Mouse (Mus musculus) layer of hippocampus, adult 9-10 months (tissue): Measurements from ENCODE around the gene Shd.

Source experiments
- DNase-seq: peaks from one replicate; pipeline ENCODE4 v3.0.0; 2022; ENCODE audit warnings: low spot score

The Shd gene

GRCm38 (mm10) chr17:56007444-56008355 lies 37.4 kb downstream of the Shd start:
- no peak for DNase-seq

- DNase-seq: peak; percentile 86
These were observed 38.3 kb downstream of the Shd start for GRCm38 (mm10) chr17:56008356-56009087.

GRCm38 (mm10) chr17:56009088-56009961 lies 39.1 kb downstream of the Shd start:
- DNase-seq: peak; percentile 67

DNA sequence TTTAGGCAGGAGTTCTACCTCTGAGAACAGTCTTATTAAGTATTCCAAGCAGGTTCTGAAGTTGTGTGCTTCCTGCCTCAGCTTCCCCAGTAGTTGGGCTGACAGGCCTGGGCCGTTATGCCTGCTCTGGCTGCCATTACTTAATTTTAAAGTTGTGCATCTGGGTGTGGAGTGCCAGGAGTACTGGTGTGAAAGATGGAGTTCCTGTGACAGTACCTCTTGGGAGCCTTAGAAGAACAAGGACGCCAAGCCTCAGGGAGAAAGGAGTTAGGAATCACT lies 39.6 kb downstream of the Shd start:
- no peak for DNase-seq

- DNase-seq: no peak
These were observed 40.0 kb downstream of the Shd start for GRCm38 (mm10) chr17:56010255-56010654.

DNA sequence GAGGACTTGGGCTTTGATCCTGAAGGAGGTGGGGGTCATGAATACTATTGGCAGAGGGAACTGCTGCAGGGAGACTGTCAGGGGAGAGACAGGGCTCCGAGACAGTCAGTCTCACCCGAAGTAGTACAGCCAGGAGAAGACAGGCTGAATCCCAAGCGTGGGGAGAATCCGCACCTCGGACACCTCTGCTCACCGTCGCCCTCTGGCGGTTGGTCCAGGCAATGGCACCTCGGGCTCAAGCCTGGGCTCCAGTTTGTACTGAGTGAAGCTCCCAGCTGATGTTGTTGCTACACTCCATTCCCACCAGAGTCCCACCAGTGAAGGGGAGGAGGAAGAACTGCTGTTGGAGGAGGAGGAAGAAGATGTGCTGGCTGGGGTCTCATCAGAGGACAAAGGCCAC lies 40.4 kb downstream of the Shd start:
- peak; percentile 63 for DNase-seq

GRCm38 (mm10) chr17:56011441-56011840 lies 41.2 kb downstream of the Shd start:
- DNase-seq: no peak

DNA sequence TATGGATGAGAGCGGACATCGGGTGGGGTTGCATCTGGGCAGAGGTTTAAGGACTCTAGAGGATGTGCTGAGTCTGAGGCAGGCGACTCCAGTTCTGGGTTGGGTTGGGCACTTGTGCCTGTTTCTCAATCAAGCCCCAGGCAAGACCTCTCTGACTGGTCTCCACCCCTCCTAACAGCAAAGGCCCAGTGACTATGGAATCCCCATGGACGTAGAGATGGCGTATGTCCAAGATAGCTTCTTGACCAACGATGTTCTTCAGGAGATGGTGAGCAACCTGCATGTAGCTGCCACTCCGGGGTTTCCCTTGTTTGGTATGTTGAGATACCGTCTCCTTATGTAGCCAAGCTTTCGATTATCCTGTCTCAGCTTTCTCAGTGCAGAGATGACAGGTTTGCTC lies 45.0 kb downstream of the Shd start:
- DNase-seq: no peak

DNA sequence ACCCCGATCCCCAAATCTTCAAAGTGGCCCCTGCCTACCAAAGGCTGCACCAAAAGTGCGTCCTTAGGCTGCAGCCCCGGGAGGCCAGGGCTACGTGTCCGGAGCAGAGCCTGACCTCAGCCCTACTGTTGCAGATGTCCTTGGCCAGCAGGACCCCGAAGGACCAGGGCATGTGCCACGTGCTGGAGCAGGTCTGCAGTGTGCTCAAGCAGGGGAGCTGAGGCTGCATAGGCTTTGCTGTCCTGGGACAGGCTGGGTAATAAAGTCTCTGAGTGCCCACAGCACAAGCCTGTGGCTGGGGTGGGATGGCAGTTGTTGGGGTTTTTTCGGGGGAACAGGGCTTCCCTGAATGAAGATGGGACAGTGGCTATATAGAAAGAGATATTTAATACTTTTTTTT lies 46.1 kb downstream of the Shd start:
- no peak for DNase-seq

GRCm38 (mm10) chr17:56016793-56017785 lies 46.8 kb downstream of the Shd start:
- DNase-seq: no peak

- DNase-seq: no peak
These were observed 47.6 kb downstream of the Shd start for GRCm38 (mm10) chr17:56017848-56018247.

DNA sequence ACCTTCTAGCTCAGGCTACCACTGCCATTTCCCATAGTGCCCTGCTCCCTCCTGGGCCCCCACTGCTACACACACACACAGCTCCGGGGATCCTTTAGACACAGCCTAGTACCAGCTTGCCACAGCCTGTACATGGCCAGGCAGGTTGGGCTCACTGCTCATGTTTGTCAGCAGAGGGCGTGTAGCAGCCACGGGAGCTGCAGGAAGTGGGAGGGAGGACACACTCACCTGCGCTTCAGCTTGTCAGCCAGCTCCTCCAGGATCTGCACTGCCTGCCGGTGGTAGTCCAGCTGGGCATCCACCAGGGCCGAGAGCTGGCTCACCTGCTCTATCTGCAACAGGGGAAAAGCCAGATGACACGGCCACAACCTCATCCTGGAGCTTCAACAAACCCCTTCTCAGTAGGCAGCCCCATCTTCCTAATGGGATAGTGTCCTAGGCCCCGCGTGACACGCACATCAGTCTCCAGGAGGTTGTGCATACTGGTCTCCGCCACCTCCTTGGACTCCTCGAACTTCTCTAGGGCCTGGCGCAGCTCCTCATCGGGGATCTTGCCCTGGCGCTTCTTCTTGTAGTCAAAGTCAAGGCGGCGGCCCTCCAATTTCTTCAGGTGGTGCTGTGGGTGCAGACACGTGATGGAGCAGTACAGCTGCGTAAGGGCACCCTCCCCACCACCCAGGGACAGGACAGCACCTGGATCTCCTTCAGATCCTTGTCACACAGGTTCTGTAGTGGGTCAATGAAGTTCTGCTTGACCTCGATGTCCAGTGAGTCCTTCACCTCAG lies 48.3 kb downstream of the Shd start:
- DNase-seq: no peak

- DNase-seq: no peak
These were observed 50.3 kb downstream of the Shd start for GRCm38 (mm10) chr17:56020400-56021084.

- DNase-seq: peak; percentile 59
These were observed 51.1 kb downstream of the Shd start for GRCm38 (mm10) chr17:56021161-56021910.

GRCm38 (mm10) chr17:56022131-56022988 lies 52.1 kb downstream of the Shd start:
- DNase-seq: no peak

- DNase-seq: no peak
These were observed 52.7 kb downstream of the Shd start for GRCm38 (mm10) chr17:56022989-56023290.

GRCm38 (mm10) chr17:56023386-56023785 lies 53.1 kb downstream of the Shd start:
- DNase-seq: no peak

DNA sequence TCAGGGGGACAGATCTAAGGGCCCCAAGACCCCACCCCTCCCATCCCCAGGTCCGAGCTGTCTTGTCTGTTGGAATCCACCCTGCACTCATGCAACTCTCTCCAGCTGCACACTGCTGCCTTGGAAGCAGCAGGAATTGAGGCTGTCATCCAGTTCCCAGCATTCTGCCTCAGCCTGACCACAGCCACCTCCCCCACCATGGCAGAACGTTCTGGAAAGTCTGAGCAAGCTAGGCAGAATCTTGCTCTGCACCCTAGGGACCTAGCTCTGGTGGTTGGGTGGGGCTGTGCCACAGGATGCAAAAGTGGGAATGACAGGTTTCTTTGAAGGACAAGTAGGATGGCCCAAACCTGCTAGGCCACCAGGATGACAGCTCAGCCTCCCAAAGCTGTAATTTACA lies 54.2 kb downstream of the Shd start:
- DNase-seq: no peak
